10 mouse cellular contexts compared by ENCODE assay signal in the genomic region with DNA sequence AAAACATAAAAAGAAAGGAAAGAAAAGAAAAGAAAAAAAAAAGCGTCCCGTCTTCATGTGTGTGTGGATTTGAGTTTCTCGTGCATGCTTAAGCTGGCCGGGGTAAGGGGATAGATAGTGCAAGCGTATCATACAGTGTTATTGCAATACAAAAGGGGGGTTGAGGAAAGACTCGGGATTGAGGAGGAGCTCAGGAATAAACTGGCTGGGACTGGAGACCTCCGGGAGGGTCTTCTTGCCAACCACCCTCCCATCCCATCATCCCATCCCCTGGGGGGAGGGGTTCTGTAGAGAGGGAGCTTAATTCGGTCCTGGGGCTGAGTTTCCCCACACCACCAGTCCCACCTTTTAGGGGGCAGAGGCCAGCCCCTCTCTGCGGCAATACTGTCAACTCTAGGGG. TPM values are rescaled to one million over a fixed set of nuclear protein-coding genes. Genes with fewer than 3 reads are reported as not detected.
DNase-seq lines count a peak whose midpoint lies in the region; ATAC-seq and TF ChIP-seq lines count a peak whose summit lies in the region.
"Had no signal": no experiment of that assay in that cellular context is flagged by ENCODE, and none has a peak within 500 bp of the region (broad histone marks: within the 10 kb centered on the region; RNA-seq: fewer than 3 reads in every experiment).

No protein-coding gene starts in this region.

- DNase-seq in heart, postnatal 0 days (ENCODE audit: low spot score) = no peak
- no peak for DNase-seq in heart, postnatal 10 days
- no peak for DNase-seq in intestine, embryonic 14.5 days (ENCODE audit: low spot score)
- DNase-seq in Muller cell, postnatal 12 days (ENCODE audit: inconsistent ontology term) = no peak

- no peak for TF ChIP-seq CTCF in heart, postnatal 0 days (IDR thresholded peaks at IDR 0.05; ENCODE audit: low read depth)

- no peaks in the 10 kb centered on the region for H3K9me3 ChIP-seq in heart, postnatal 0 days (replicated peaks; ENCODE audit: control insufficient read depth, low read length)
- H3K9me3 ChIP-seq in embryonic facial prominence, embryonic 12.5 days = no peaks in the 10 kb centered on the region
- H3K9me3 ChIP-seq in intestine, embryonic 14.5 days (ENCODE audit: control insufficient read depth, low read length) = no peaks in the 10 kb centered on the region
- H3K9me3 ChIP-seq in midbrain, embryonic 15.5 days = no peaks in the 10 kb centered on the region

- TF ChIP-seq EP300 in heart, postnatal 0 days (IDR thresholded peaks at IDR 0.05; ENCODE audit: low read depth) = no peak

- peak overlapping the region; percentile 75 for H3K4me2 ChIP-seq in heart, postnatal 0 days (ENCODE audit: low read depth, low read length)
- peak overlapping the region; percentile 89 for H3K4me2 ChIP-seq in embryonic facial prominence, embryonic 12.5 days (replicated peaks)
- H3K4me2 ChIP-seq in intestine, embryonic 14.5 days (ENCODE audit: low read length) = peak overlapping the region; percentile 64
- peak overlapping the region; percentile 63 for H3K4me2 ChIP-seq in midbrain, embryonic 15.5 days

- WGBS in heart, postnatal 0 days = 6% methylated on average over 9 of the region's 9 CpGs
- 2% methylated on average over 9 of the region's 9 CpGs for WGBS in embryonic facial prominence, embryonic 12.5 days
- WGBS in intestine, embryonic 14.5 days = under 1% methylated on average over 9 of the region's 9 CpGs
- WGBS in midbrain, embryonic 15.5 days = 2% methylated on average over 9 of the region's 9 CpGs

- no peaks in the 10 kb centered on the region for H3K36me3 ChIP-seq in heart, postnatal 0 days (replicated peaks; ENCODE audit: control insufficient read depth, insufficient read depth, low read length)
- H3K36me3 ChIP-seq in embryonic facial prominence, embryonic 12.5 days = no peaks in the 10 kb centered on the region
- H3K36me3 ChIP-seq in intestine, embryonic 14.5 days (ENCODE audit: control insufficient read depth, insufficient read depth, low read length) = no peaks in the 10 kb centered on the region
- no peaks in the 10 kb centered on the region for H3K36me3 ChIP-seq in midbrain, embryonic 15.5 days (replicated peaks)

- peak overlapping the region; percentile 6; the same call in 1 of the 2 replicates for H3K9ac ChIP-seq in heart, postnatal 0 days (replicated peaks; ENCODE audit: low read depth, low read length)
- peak overlapping the region; percentile 43 for H3K9ac ChIP-seq in embryonic facial prominence, embryonic 12.5 days
- H3K9ac ChIP-seq in intestine, embryonic 14.5 days (ENCODE audit: low read length) = no peak overlapping the region
- H3K9ac ChIP-seq in midbrain, embryonic 15.5 days = no peak overlapping the region

- no peak for ATAC-seq in heart, postnatal 0 days (ENCODE audit: insufficient read depth, low read depth)
- ATAC-seq in embryonic facial prominence, embryonic 12.5 days (ENCODE audit: insufficient number of reproducible peaks, insufficient read depth, low FRiP score, low TSS enrichment) = no peak
- no peak for ATAC-seq in intestine, embryonic 14.5 days (replicated peaks; ENCODE audit: low FRiP score, low TSS enrichment, low read depth)
- ATAC-seq in midbrain, embryonic 15.5 days (replicated peaks) = peak; percentile 57
- no peak for ATAC-seq in erythroid progenitor cell, adult 5-6 weeks (replicated peaks; ENCODE audit: low FRiP score, poor library complexity, severe bottlenecking)
- no peak for ATAC-seq in activated CD4-positive, CD25-positive, alpha-beta regulatory T cell, adult 4 months

- H3K4me3 ChIP-seq in heart, postnatal 0 days (ENCODE audit: low read depth, low read length) = peak overlapping the region; percentile 38
- H3K4me3 ChIP-seq in embryonic facial prominence, embryonic 12.5 days = peak overlapping the region; percentile 40
- peak overlapping the region; percentile 25; the same call in 1 of the 2 replicates for H3K4me3 ChIP-seq in intestine, embryonic 14.5 days (ENCODE audit: low read depth, low read length)
- H3K4me3 ChIP-seq in midbrain, embryonic 15.5 days = peak overlapping the region; percentile 28

- H3K4me1 ChIP-seq in heart, postnatal 0 days (ENCODE audit: control insufficient read depth, insufficient read depth) = peaks cover 42% of the 10 kb centered on the region
- H3K4me1 ChIP-seq in embryonic facial prominence, embryonic 12.5 days = peaks cover 15% of the 10 kb centered on the region
- peaks cover 7% of the 10 kb centered on the region; the same call in 1 of the 2 replicates for H3K4me1 ChIP-seq in intestine, embryonic 14.5 days (replicated peaks; ENCODE audit: control insufficient read depth, insufficient read depth, low read length)
- peaks cover 36% of the 10 kb centered on the region for H3K4me1 ChIP-seq in midbrain, embryonic 15.5 days

- H3K27me3 ChIP-seq in heart, postnatal 0 days (ENCODE audit: control insufficient read depth, insufficient read depth, low read length) = peaks cover 51% of the 10 kb centered on the region
- H3K27me3 ChIP-seq in embryonic facial prominence, embryonic 12.5 days = peaks cover 69% of the 10 kb centered on the region
- H3K27me3 ChIP-seq in intestine, embryonic 14.5 days (replicated peaks; ENCODE audit: control insufficient read depth, insufficient read depth, low read length) = peaks cover 67% of the 10 kb centered on the region
- H3K27me3 ChIP-seq in midbrain, embryonic 15.5 days (replicated peaks) = no peaks in the 10 kb centered on the region

- H3K27ac ChIP-seq in heart, postnatal 0 days (ENCODE audit: low read depth) = no peak overlapping the region
- no peak overlapping the region for H3K27ac ChIP-seq in embryonic facial prominence, embryonic 12.5 days
- H3K27ac ChIP-seq in intestine, embryonic 14.5 days (ENCODE audit: low read depth) = no peak overlapping the region
- H3K27ac ChIP-seq in midbrain, embryonic 15.5 days = peak overlapping the region; percentile 13; the same call in 1 of the 2 replicates

- intact Hi-C loops in heart, postnatal 10 days (cut with DNase I) = no loop called here

RNA-seq across cellular contexts. Expression of gene Slc22a7, which starts 16.3 kb away (rescaled TPM):
- total RNA-seq in heart, postnatal 0 days (2014; rRNA removed; ENCODE audit: low replicate concordance) = not detected in 2 replicates
- polyA plus RNA-seq in heart, postnatal 0 days (2015; fragmentation: Nextera tagmentation; extraction: Ambion mirVana) = not detected in 2 replicates
- not detected for total RNA-seq in heart, postnatal 10 days (2021)
- polyA plus RNA-seq in embryonic facial prominence, embryonic 12.5 days (2016; fragmentation: Nextera tagmentation; extraction: Ambion mirVana) = not detected in 2 replicates
- polyA plus RNA-seq in intestine, embryonic 14.5 days (2014; fragmentation: Nextera tagmentation; extraction: Ambion mirVana) = not detected in 2 replicates
- not detected in 2 replicates for polyA plus RNA-seq in midbrain, embryonic 15.5 days (2015; fragmentation: Nextera tagmentation; extraction: Ambion mirVana)
- not detected in 2 replicates for total RNA-seq in erythroid progenitor cell, adult 5-6 weeks (2015; ENCODE audit: low replicate concordance)
- not detected in 2 replicates for total RNA-seq in erythroid progenitor cell, adult 5-6 weeks (2017; ENCODE audit: low replicate concordance)
- polyA plus RNA-seq in activated CD4-positive, CD25-positive, alpha-beta regulatory T cell, adult 4 months (2017; shearing (Covaris generic)) = not detected
- total RNA-seq: heart, postnatal 25 days; megakaryocyte progenitor cell, adult 5-6 weeks had no signal

RNA-seq across cellular contexts. Expression of gene Crip3, which starts 25.8 kb away (rescaled TPM):
- total RNA-seq in heart, postnatal 0 days (2014; rRNA removed; ENCODE audit: low replicate concordance) = 1.5 TPM in 1 of 2 replicates, not detected in the other
- 0.48 and 1.00 TPM in 2 replicates for polyA plus RNA-seq in heart, postnatal 0 days (2015; fragmentation: Nextera tagmentation; extraction: Ambion mirVana)
- total RNA-seq in heart, postnatal 10 days (2021) = under 1 TPM in 1 of 2 experiments, not detected in 1; 0.26 TPM
- 1.0 and 1.2 TPM in 2 replicates for polyA plus RNA-seq in embryonic facial prominence, embryonic 12.5 days (2016; fragmentation: Nextera tagmentation; extraction: Ambion mirVana)
- 0.57 and 0.67 TPM in 2 replicates for polyA plus RNA-seq in intestine, embryonic 14.5 days (2014; fragmentation: Nextera tagmentation; extraction: Ambion mirVana)
- polyA plus RNA-seq in midbrain, embryonic 15.5 days (2015; fragmentation: Nextera tagmentation; extraction: Ambion mirVana) = 2.0 and 3.0 TPM in 2 replicates
- not detected in 2 replicates for total RNA-seq in erythroid progenitor cell, adult 5-6 weeks (2015; ENCODE audit: low replicate concordance)
- total RNA-seq in erythroid progenitor cell, adult 5-6 weeks (2017; ENCODE audit: low replicate concordance) = not detected in 2 replicates
- not detected for polyA plus RNA-seq in activated CD4-positive, CD25-positive, alpha-beta regulatory T cell, adult 4 months (2017; shearing (Covaris generic))
- total RNA-seq: megakaryocyte progenitor cell, adult 5-6 weeks had no signal

RNA-seq across cellular contexts. Expression of gene Ttbk1, which starts 32.9 kb away (rescaled TPM):
- 0.31 and 0.80 TPM in 2 replicates for total RNA-seq in heart, postnatal 0 days (2014; rRNA removed; ENCODE audit: low replicate concordance)
- 0.04 TPM in 2 replicates for polyA plus RNA-seq in heart, postnatal 0 days (2015; fragmentation: Nextera tagmentation; extraction: Ambion mirVana)
- total RNA-seq in heart, postnatal 10 days (2021) = under 1 TPM; 0.40 to 0.48 TPM
- 0.88 and 1.3 TPM in 2 replicates for polyA plus RNA-seq in embryonic facial prominence, embryonic 12.5 days (2016; fragmentation: Nextera tagmentation; extraction: Ambion mirVana)
- polyA plus RNA-seq in intestine, embryonic 14.5 days (2014; fragmentation: Nextera tagmentation; extraction: Ambion mirVana) = 0.32 and 0.39 TPM in 2 replicates
- 8.7 and 9.0 TPM in 2 replicates for polyA plus RNA-seq in midbrain, embryonic 15.5 days (2015; fragmentation: Nextera tagmentation; extraction: Ambion mirVana)
- not detected in 2 replicates for total RNA-seq in erythroid progenitor cell, adult 5-6 weeks (2015; ENCODE audit: low replicate concordance)
- not detected in 2 replicates for total RNA-seq in erythroid progenitor cell, adult 5-6 weeks (2017; ENCODE audit: low replicate concordance)
- 1 to 10 TPM in 1 of 2 experiments, under 1 TPM in 1; 0.49 to 1.5 TPM for polyA plus RNA-seq in activated CD4-positive, CD25-positive, alpha-beta regulatory T cell, adult 4 months (2017; shearing (Covaris generic))

RNA-seq across cellular contexts. Expression of gene Dnph1, which starts 42.0 kb away (rescaled TPM):
- 7.0 and 16.0 TPM in 2 replicates for total RNA-seq in heart, postnatal 0 days (2014; rRNA removed; ENCODE audit: low replicate concordance)
- 9.1 and 10.0 TPM in 2 replicates for polyA plus RNA-seq in heart, postnatal 0 days (2015; fragmentation: Nextera tagmentation; extraction: Ambion mirVana)
- 1 to 10 TPM; 3.7 to 4.0 TPM for total RNA-seq in heart, postnatal 10 days (2021)
- polyA plus RNA-seq in embryonic facial prominence, embryonic 12.5 days (2016; fragmentation: Nextera tagmentation; extraction: Ambion mirVana) = 58.2 and 63.4 TPM in 2 replicates
- 58.4 and 64.4 TPM in 2 replicates for polyA plus RNA-seq in intestine, embryonic 14.5 days (2014; fragmentation: Nextera tagmentation; extraction: Ambion mirVana)
- polyA plus RNA-seq in midbrain, embryonic 15.5 days (2015; fragmentation: Nextera tagmentation; extraction: Ambion mirVana) = 14.5 and 17.3 TPM in 2 replicates
- 3.8 and 5.0 TPM in 2 replicates for total RNA-seq in erythroid progenitor cell, adult 5-6 weeks (2015; ENCODE audit: low replicate concordance)
- 0.64 and 1.9 TPM in 2 replicates for total RNA-seq in erythroid progenitor cell, adult 5-6 weeks (2017; ENCODE audit: low replicate concordance)
- polyA plus RNA-seq in activated CD4-positive, CD25-positive, alpha-beta regulatory T cell, adult 4 months (2017; shearing (Covaris generic)) = 10 to 100 TPM; 11.1 to 13.4 TPM

Comparison
In these comparisons a context has a peak if more than half of its experiments do, and no peak if none do; other contexts are left out.
1. H3K9ac ChIP-seq: peak in heart, postnatal 0 days (single experiment) and embryonic facial prominence, embryonic 12.5 days (single experiment); none in intestine, embryonic 14.5 days (single experiment) and midbrain, embryonic 15.5 days (single experiment).
2. Peak in every context shown above with its lines, with median percentiles within 50 percentile points of each other: H3K4me2 ChIP-seq and H3K4me3 ChIP-seq.